Mouse (Mus musculus): ENCODE results near the gene Olfr884. TPM values are rescaled to one million over a fixed set of nuclear protein-coding genes. Genes with fewer than 3 reads are reported as not detected.

Olfr884 gene
- not detected in 2 replicates for total RNA-seq (2014; rRNA removed)
- not detected in 2 replicates for polyA plus RNA-seq (2015; fragmentation: Nextera tagmentation; extraction: Ambion mirVana)

- Histone ChIP-seq H3K4me3 (ENCODE audit: low read length) (no peak within 1 kb of the TSS), H3K27me3 (ENCODE audit: insufficient read depth, low read length) (no peaks in the 10 kb centered on the region), H3K4me1 (ENCODE audit: insufficient read depth, low read length) (no peaks in the 10 kb centered on the region), H3K4me2 (ENCODE audit: low read depth, low read length) (no peak within 1 kb of the TSS), H3K9ac (replicated peaks; ENCODE audit: low read length) (no peak within 1 kb of the TSS), H3K9me3 (ENCODE audit: low read length) (no peaks in the 10 kb centered on the region), H3K36me3 (ENCODE audit: insufficient read depth, low read length) (no peaks in the 10 kb centered on the region), H3K27ac (no peak within 1 kb of the TSS)
- DNase-seq (ENCODE audit: low spot score) (no peak), ATAC-seq (no peak)
- no peak for TF ChIP-seq CTCF (IDR thresholded peaks at IDR 0.05; ENCODE audit: low read depth)
- 73% methylated on average over 1 of the region's 1 CpGs for WGBS
These were observed at the start of gene Olfr884 for GRCm38 (mm10) chr9:38046255-38046654. TSS of gene Olfr884 (plus strand) at chr9:38046555.

GRCm38 (mm10) chr9:37998581-37999204 lies 47.7 kb upstream of the Olfr884 start:
- WGBS = 51% methylated on average over 2 of the region's 2 CpGs
- Histone ChIP-seq H3K4me2 (ENCODE audit: low read depth, low read length) (no peak overlapping the region), H3K36me3 (ENCODE audit: insufficient read depth, low read length) (no peaks in the 10 kb centered on the region), H3K9me3 (ENCODE audit: low read length) (no peaks in the 10 kb centered on the region), H3K27me3 (ENCODE audit: insufficient read depth, low read length) (no peaks in the 10 kb centered on the region), H3K27ac (no peak overlapping the region), H3K4me3 (ENCODE audit: low read length) (no peak overlapping the region), H3K9ac (replicated peaks; ENCODE audit: low read length) (no peak overlapping the region), H3K4me1 (ENCODE audit: insufficient read depth, low read length) (no peaks in the 10 kb centered on the region)
- peak; percentile 53 for DNase-seq (ENCODE audit: low spot score)
- peak; percentile 53 for TF ChIP-seq CTCF (IDR thresholded peaks at IDR 0.05; ENCODE audit: low read depth)
- ATAC-seq = no peak

GRCm38 (mm10) chr9:38000021-38000420 lies 46.3 kb upstream of the Olfr884 start:
- Histone ChIP-seq H3K36me3 (ENCODE audit: insufficient read depth, low read length) (no peaks in the 10 kb centered on the region), H3K27me3 (ENCODE audit: insufficient read depth, low read length) (no peaks in the 10 kb centered on the region), H3K4me1 (ENCODE audit: insufficient read depth, low read length) (no peaks in the 10 kb centered on the region), H3K4me2 (ENCODE audit: low read depth, low read length) (no peak overlapping the region), H3K4me3 (ENCODE audit: low read length) (no peak overlapping the region), H3K27ac (no peak overlapping the region), H3K9ac (replicated peaks; ENCODE audit: low read length) (no peak overlapping the region), H3K9me3 (ENCODE audit: low read length) (no peaks in the 10 kb centered on the region)
- 42% methylated on average over 1 of the region's 1 CpGs for WGBS
- TF ChIP-seq CTCF (IDR thresholded peaks at IDR 0.05; ENCODE audit: low read depth) = no peak
- DNase-seq (ENCODE audit: low spot score) (no peak), ATAC-seq (no peak)

DNA sequence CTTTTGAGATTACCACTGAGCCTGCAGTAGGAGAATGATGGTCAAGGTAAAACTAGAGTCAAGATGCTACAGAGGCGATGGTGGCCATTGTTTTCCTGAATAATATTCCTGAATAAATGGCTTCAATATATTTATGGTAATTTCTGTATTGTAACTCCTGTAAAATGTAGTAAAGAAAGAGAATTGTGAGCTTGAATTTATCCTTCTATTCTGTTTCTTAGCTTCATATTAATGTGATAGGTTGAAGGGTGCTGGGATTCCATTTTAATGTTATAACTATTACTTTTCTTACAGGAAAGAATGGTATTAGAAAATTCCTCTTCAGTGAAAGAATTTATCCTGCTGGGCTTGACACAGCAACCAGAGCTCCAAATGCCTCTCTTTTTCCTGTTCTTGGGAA lies 20.8 kb upstream of the Olfr884 start, which contains the start of gene Olfr883:
TSS of gene Olfr883 (plus strand) at position 301 of the 400 bp plus-strand sequence.
- no peak within 1 kb of the TSS for H3K4me2 ChIP-seq (ENCODE audit: low read depth, low read length)
- H3K9me3 ChIP-seq (ENCODE audit: low read length) = no peaks in the 10 kb centered on the region
- H3K27me3 ChIP-seq (ENCODE audit: insufficient read depth, low read length) = no peaks in the 10 kb centered on the region
- TF ChIP-seq CTCF (IDR thresholded peaks at IDR 0.05; ENCODE audit: low read depth) = no peak
- H3K9ac ChIP-seq (replicated peaks; ENCODE audit: low read length) = no peak within 1 kb of the TSS
- no peaks in the 10 kb centered on the region for H3K36me3 ChIP-seq (ENCODE audit: insufficient read depth, low read length)
- no peak for ATAC-seq
- H3K4me3 ChIP-seq (ENCODE audit: low read length) = no peak within 1 kb of the TSS
- DNase-seq (ENCODE audit: low spot score) = no peak
- H3K27ac ChIP-seq = no peak within 1 kb of the TSS
- 82% methylated on average over 1 of the region's 1 CpGs for WGBS
- no peaks in the 10 kb centered on the region for H3K4me1 ChIP-seq (ENCODE audit: insufficient read depth, low read length)

- Histone ChIP-seq H3K36me3 (ENCODE audit: insufficient read depth, low read length) (no peaks in the 10 kb centered on the region), H3K4me1 (ENCODE audit: insufficient read depth, low read length) (no peaks in the 10 kb centered on the region), H3K4me2 (ENCODE audit: low read depth, low read length) (no peak within 1 kb of the TSS), H3K9me3 (ENCODE audit: low read length) (no peaks in the 10 kb centered on the region), H3K27ac (no peak within 1 kb of the TSS), H3K9ac (replicated peaks; ENCODE audit: low read length) (no peak within 1 kb of the TSS), H3K4me3 (ENCODE audit: low read length) (no peak within 1 kb of the TSS), H3K27me3 (ENCODE audit: insufficient read depth, low read length) (no peaks in the 10 kb centered on the region)
- 91% methylated on average over 3 of the region's 3 CpGs for WGBS
- DNase-seq (ENCODE audit: low spot score) (no peak), ATAC-seq (no peak)
- no peak for TF ChIP-seq CTCF (IDR thresholded peaks at IDR 0.05; ENCODE audit: low read depth)
These were observed 14.7 kb downstream of the Olfr884 start, which contains the start of gene Olfr885 for GRCm38 (mm10) chr9:38061022-38061421. TSS of gene Olfr885 (plus strand) at chr9:38061322.

DNA sequence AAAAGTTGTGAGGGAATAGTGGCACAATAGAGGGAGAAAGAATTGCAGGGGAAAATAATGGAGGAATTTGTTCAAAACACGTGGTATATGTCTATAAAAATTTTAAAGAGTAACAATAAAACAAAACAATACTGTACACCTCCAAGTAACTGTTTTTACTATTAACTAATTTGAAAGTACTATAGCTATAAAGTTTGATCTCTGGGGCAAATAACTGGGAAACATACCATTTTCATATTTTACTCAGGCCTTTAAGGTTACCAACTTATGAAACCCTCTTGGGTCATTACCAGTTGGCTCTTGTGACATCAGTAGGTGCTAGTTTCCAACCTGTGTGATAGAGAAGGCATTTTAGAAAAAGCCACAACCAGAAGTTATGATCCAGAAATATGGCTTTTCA lies 37.4 kb downstream of the Olfr884 start, which contains the start of gene Olfr887:
TSS of gene Olfr887 (plus strand) at position 301 of the 400 bp plus-strand sequence.
- H3K9ac ChIP-seq (replicated peaks; ENCODE audit: low read length) = no peak within 1 kb of the TSS
- H3K4me1 ChIP-seq (ENCODE audit: insufficient read depth, low read length) = no peaks in the 10 kb centered on the region
- ATAC-seq = no peak
- no peak within 1 kb of the TSS for H3K27ac ChIP-seq
- H3K27me3 ChIP-seq (ENCODE audit: insufficient read depth, low read length) = no peaks in the 10 kb centered on the region
- TF ChIP-seq CTCF (IDR thresholded peaks at IDR 0.05; ENCODE audit: low read depth) = no peak
- no peak for DNase-seq (ENCODE audit: low spot score)
- WGBS = 73% methylated on average over 1 of the region's 1 CpGs
- no peaks in the 10 kb centered on the region for H3K36me3 ChIP-seq (ENCODE audit: insufficient read depth, low read length)
- H3K9me3 ChIP-seq (ENCODE audit: low read length) = no peaks in the 10 kb centered on the region
- no peak within 1 kb of the TSS for H3K4me2 ChIP-seq (ENCODE audit: low read depth, low read length)
- no peak within 1 kb of the TSS for H3K4me3 ChIP-seq (ENCODE audit: low read length)

Other genes starting within 250 kb of the Olfr884 start
- gene Olfr876, start 243.5 kb upstream of the Olfr884 start, total RNA-seq (2014; rRNA removed) = not detected in 2 replicates
- not detected in 2 replicates for gene Olfr876, start 243.5 kb upstream of the Olfr884 start, polyA plus RNA-seq (2015; fragmentation: Nextera tagmentation; extraction: Ambion mirVana)
- gene Olfr877, start 192.3 kb upstream of the Olfr884 start, total RNA-seq (2014; rRNA removed) = not detected in 2 replicates
- not detected in 2 replicates for gene Olfr877, start 192.3 kb upstream of the Olfr884 start, polyA plus RNA-seq (2015; fragmentation: Nextera tagmentation; extraction: Ambion mirVana)
- gene Olfr145, start 149.8 kb upstream of the Olfr884 start, total RNA-seq (2014; rRNA removed) = not detected in 2 replicates
- gene Olfr145, start 149.8 kb upstream of the Olfr884 start, polyA plus RNA-seq (2015; fragmentation: Nextera tagmentation; extraction: Ambion mirVana) = not detected in 2 replicates
- not detected in 2 replicates for gene Olfr878, start 128.7 kb upstream of the Olfr884 start, total RNA-seq (2014; rRNA removed)
- not detected in 2 replicates for gene Olfr878, start 128.7 kb upstream of the Olfr884 start, polyA plus RNA-seq (2015; fragmentation: Nextera tagmentation; extraction: Ambion mirVana)
- gene Olfr881, start 54.7 kb upstream of the Olfr884 start, total RNA-seq (2014; rRNA removed) = not detected in 2 replicates
- not detected in 2 replicates for gene Olfr881, start 54.7 kb upstream of the Olfr884 start, polyA plus RNA-seq (2015; fragmentation: Nextera tagmentation; extraction: Ambion mirVana)
- not detected in 2 replicates for gene Olfr883, start 20.7 kb upstream of the Olfr884 start, total RNA-seq (2014; rRNA removed)
- not detected in 2 replicates for gene Olfr883, start 20.7 kb upstream of the Olfr884 start, polyA plus RNA-seq (2015; fragmentation: Nextera tagmentation; extraction: Ambion mirVana)
- gene Olfr885, start 14.8 kb downstream of the Olfr884 start, total RNA-seq (2014; rRNA removed) = not detected in 2 replicates
- not detected in 2 replicates for gene Olfr885, start 14.8 kb downstream of the Olfr884 start, polyA plus RNA-seq (2015; fragmentation: Nextera tagmentation; extraction: Ambion mirVana)
- gene Olfr887, start 37.5 kb downstream of the Olfr884 start, total RNA-seq (2014; rRNA removed) = not detected in 2 replicates
- not detected in 2 replicates for gene Olfr887, start 37.5 kb downstream of the Olfr884 start, polyA plus RNA-seq (2015; fragmentation: Nextera tagmentation; extraction: Ambion mirVana)
- not detected in 2 replicates for gene Olfr888, start 61.6 kb downstream of the Olfr884 start, total RNA-seq (2014; rRNA removed)
- not detected in 2 replicates for gene Olfr888, start 61.6 kb downstream of the Olfr884 start, polyA plus RNA-seq (2015; fragmentation: Nextera tagmentation; extraction: Ambion mirVana)
- gene Olfr889, start 68.6 kb downstream of the Olfr884 start, total RNA-seq (2014; rRNA removed) = not detected in 2 replicates
- gene Olfr889, start 68.6 kb downstream of the Olfr884 start, polyA plus RNA-seq (2015; fragmentation: Nextera tagmentation; extraction: Ambion mirVana) = 0.13 and 0.14 TPM in 2 replicates
- not detected in 2 replicates for gene Olfr890, start 96.0 kb downstream of the Olfr884 start, total RNA-seq (2014; rRNA removed)
- gene Olfr890, start 96.0 kb downstream of the Olfr884 start, polyA plus RNA-seq (2015; fragmentation: Nextera tagmentation; extraction: Ambion mirVana) = not detected in 2 replicates
- gene Olfr891, start 134.3 kb downstream of the Olfr884 start, total RNA-seq (2014; rRNA removed) = not detected in 2 replicates
- not detected in 2 replicates for gene Olfr891, start 134.3 kb downstream of the Olfr884 start, polyA plus RNA-seq (2015; fragmentation: Nextera tagmentation; extraction: Ambion mirVana)
- not detected in 2 replicates for gene Olfr893, start 161.8 kb downstream of the Olfr884 start, total RNA-seq (2014; rRNA removed)
- gene Olfr893, start 161.8 kb downstream of the Olfr884 start, polyA plus RNA-seq (2015; fragmentation: Nextera tagmentation; extraction: Ambion mirVana) = not detected in 2 replicates
- gene Olfr894, start 171.5 kb downstream of the Olfr884 start, total RNA-seq (2014; rRNA removed) = not detected in 2 replicates
- not detected in 2 replicates for gene Olfr894, start 171.5 kb downstream of the Olfr884 start, polyA plus RNA-seq (2015; fragmentation: Nextera tagmentation; extraction: Ambion mirVana)
- gene Olfr143, start 206.2 kb downstream of the Olfr884 start, total RNA-seq (2014; rRNA removed) = not detected in 2 replicates
- gene Olfr143, start 206.2 kb downstream of the Olfr884 start, polyA plus RNA-seq (2015; fragmentation: Nextera tagmentation; extraction: Ambion mirVana) = not detected in 2 replicates
- not detected in 2 replicates for gene Olfr895, start 221.3 kb downstream of the Olfr884 start, total RNA-seq (2014; rRNA removed)
- gene Olfr895, start 221.3 kb downstream of the Olfr884 start, polyA plus RNA-seq (2015; fragmentation: Nextera tagmentation; extraction: Ambion mirVana) = not detected in 2 replicates
- not detected in 2 replicates for gene Olfr896-ps1, start 244.6 kb downstream of the Olfr884 start, total RNA-seq (2014; rRNA removed)
- gene Olfr896-ps1, start 244.6 kb downstream of the Olfr884 start, polyA plus RNA-seq (2015; fragmentation: Nextera tagmentation; extraction: Ambion mirVana) = not detected in 2 replicates